Mouse (Mus musculus): Measurements from ENCODE around the gene Trak2. TPM values are rescaled to one million over a fixed set of nuclear protein-coding genes. Genes with fewer than 3 reads are reported as not detected.
"Not testable (repeated sequence)": the region's sequence is repeated elsewhere in the genome, so short reads cannot be mapped to it uniquely, and the experiment has no call there.

Trak2 gene
- polyA plus RNA-seq, 1 experiment from 2014 or later = 20.4 TPM

- no peak overlapping the region for H3K4me3 ChIP-seq
- peaks cover 6% of the 10 kb centered on the region for H3K4me1 ChIP-seq
- no peak overlapping the region for H3K9ac ChIP-seq (replicated peaks)
- H3K27ac ChIP-seq (replicated peaks) = no peak overlapping the region
- H3K36me3 ChIP-seq = no peaks in the 10 kb centered on the region
- no peaks in the 10 kb centered on the region for H3K9me3 ChIP-seq
- H3K4me2 ChIP-seq (replicated peaks) = no peak overlapping the region
- ATAC-seq (ENCODE audit: low FRiP score, low read depth) = no peak
- no peaks in the 10 kb centered on the region for H3K27me3 ChIP-seq
Measured at GRCm38 (mm10) chr1:58962865-58963264, 10.4 kb downstream of the Trak2 start.

GRCm38 (mm10) chr1:58962418-58962817, 10.8 kb downstream of the Trak2 start:
- Histone ChIP-seq H3K4me1 (peaks cover 6% of the 10 kb centered on the region), H3K36me3 (no peaks in the 10 kb centered on the region), H3K4me3 (no peak overlapping the region), H3K9ac (replicated peaks) (no peak overlapping the region), H3K9me3 (no peaks in the 10 kb centered on the region), H3K27ac (replicated peaks) (no peak overlapping the region), H3K4me2 (replicated peaks) (no peak overlapping the region), H3K27me3 (no peaks in the 10 kb centered on the region)
- 95% methylated on average over 5 of the region's 5 CpGs for WGBS
- ATAC-seq (ENCODE audit: low FRiP score, low read depth) = no peak

- Histone ChIP-seq H3K9me3 (no peaks in the 10 kb centered on the region), H3K27ac (replicated peaks) (no peak overlapping the region)
- ATAC-seq (ENCODE audit: low FRiP score, low read depth) = no peak
Measured at GRCm38 (mm10) chr1:58961152-58961893, 11.9 kb downstream of the Trak2 start.

GRCm38 (mm10) chr1:58959682-58960081, 13.5 kb downstream of the Trak2 start:
- Histone ChIP-seq H3K27ac (replicated peaks) (no peak overlapping the region), H3K4me3 (no peak overlapping the region), H3K9me3 (no peaks in the 10 kb centered on the region), H3K36me3 (no peaks in the 10 kb centered on the region), H3K9ac (replicated peaks) (no peak overlapping the region), H3K4me1 (peaks cover 6% of the 10 kb centered on the region), H3K4me2 (replicated peaks) (no peak overlapping the region), H3K27me3 (no peaks in the 10 kb centered on the region)
- 74% methylated on average over 2 of the region's 2 CpGs for WGBS
- ATAC-seq (ENCODE audit: low FRiP score, low read depth) = no peak

More at GRCm38 (mm10) chr1:58961152-58961893, 11.9 kb downstream of the Trak2 start:
- Histone ChIP-seq H3K27me3 (no peaks in the 10 kb centered on the region), H3K36me3 (no peaks in the 10 kb centered on the region), H3K4me2 (replicated peaks) (no peak overlapping the region), H3K4me1 (peaks cover 6% of the 10 kb centered on the region), H3K4me3 (no peak overlapping the region), H3K9ac (replicated peaks) (no peak overlapping the region)
- 56% methylated on average over 12 of the region's 12 CpGs for WGBS

GRCm38 (mm10) chr1:58958789-58959526, 14.3 kb downstream of the Trak2 start:
- H3K4me3 ChIP-seq; H3K9ac ChIP-seq (replicated peaks); H3K9me3 ChIP-seq; H3K36me3 ChIP-seq; H3K27me3 ChIP-seq; H3K4me1 ChIP-seq; H3K4me2 ChIP-seq (replicated peaks): not testable (repeated sequence)
- 79% methylated on average over 16 of the region's 16 CpGs for WGBS
- H3K27ac ChIP-seq (replicated peaks) = 0 out of 2 replicates have a peak overlapping the region, but pooled peaks have one; percentile 25
- peak; percentile 52; the same call in 1 of the 2 replicates for ATAC-seq (ENCODE audit: low FRiP score, low read depth)

GRCm38 (mm10) chr1:58957931-58958330, 15.3 kb downstream of the Trak2 start:
- no peaks in the 10 kb centered on the region for H3K36me3 ChIP-seq
- H3K27me3 ChIP-seq = no peaks in the 10 kb centered on the region
- no peak overlapping the region for H3K4me2 ChIP-seq (replicated peaks)
- WGBS = 42% methylated on average over 2 of the region's 2 CpGs
- ATAC-seq (ENCODE audit: low FRiP score, low read depth) = no peak
- H3K27ac ChIP-seq (replicated peaks) = no peak overlapping the region
- H3K9ac ChIP-seq (replicated peaks) = no peak overlapping the region
- H3K4me1 ChIP-seq = peaks cover 6% of the 10 kb centered on the region
- no peak overlapping the region for H3K4me3 ChIP-seq
- no peaks in the 10 kb centered on the region for H3K9me3 ChIP-seq

GRCm38 (mm10) chr1:58956229-58956628, 17.0 kb downstream of the Trak2 start:
- H3K9ac ChIP-seq (replicated peaks) = no peak overlapping the region
- H3K36me3 ChIP-seq = no peaks in the 10 kb centered on the region
- H3K4me3 ChIP-seq = no peak overlapping the region
- no peak overlapping the region for H3K4me2 ChIP-seq (replicated peaks)
- H3K27ac ChIP-seq (replicated peaks) = no peak overlapping the region
- peaks cover 5% of the 10 kb centered on the region for H3K4me1 ChIP-seq
- no peaks in the 10 kb centered on the region for H3K9me3 ChIP-seq
- ATAC-seq (ENCODE audit: low FRiP score, low read depth) = no peak
- 80% methylated on average over 9 of the region's 9 CpGs for WGBS
- H3K27me3 ChIP-seq = no peaks in the 10 kb centered on the region

- H3K9me3 ChIP-seq = no peaks in the 10 kb centered on the region
- H3K9ac ChIP-seq (replicated peaks) = no peak overlapping the region
- ATAC-seq (ENCODE audit: low FRiP score, low read depth) = no peak
- H3K4me3 ChIP-seq = no peak overlapping the region
- H3K27me3 ChIP-seq = no peaks in the 10 kb centered on the region
- WGBS = 89% methylated on average over 3 of the region's 3 CpGs
- no peak overlapping the region for H3K4me2 ChIP-seq (replicated peaks)
- no peaks in the 10 kb centered on the region for H3K36me3 ChIP-seq
- H3K27ac ChIP-seq (replicated peaks) = no peak overlapping the region
- H3K4me1 ChIP-seq = peaks cover 5% of the 10 kb centered on the region
Measured at GRCm38 (mm10) chr1:58955716-58956115, 17.5 kb downstream of the Trak2 start.

GRCm38 (mm10) chr1:58954578-58955410, 18.4 kb downstream of the Trak2 start:
- 80% methylated on average over 8 of the region's 8 CpGs for WGBS
- H3K27me3 ChIP-seq = no peaks in the 10 kb centered on the region
- no peak overlapping the region for H3K27ac ChIP-seq (replicated peaks)
- no peak for ATAC-seq (ENCODE audit: low FRiP score, low read depth)
- no peak overlapping the region for H3K9ac ChIP-seq (replicated peaks)
- no peak overlapping the region for H3K4me3 ChIP-seq
- no peaks in the 10 kb centered on the region for H3K9me3 ChIP-seq
- no peaks in the 10 kb centered on the region for H3K36me3 ChIP-seq
- H3K4me2 ChIP-seq (replicated peaks) = no peak overlapping the region
- peaks cover 5% of the 10 kb centered on the region for H3K4me1 ChIP-seq

- 93% methylated on average over 9 of the region's 9 CpGs for WGBS
- Histone ChIP-seq H3K9ac (replicated peaks) (no peak overlapping the region), H3K4me1 (peaks cover 5% of the 10 kb centered on the region), H3K27me3 (no peaks in the 10 kb centered on the region), H3K4me2 (replicated peaks) (no peak overlapping the region), H3K9me3 (no peaks in the 10 kb centered on the region), H3K27ac (replicated peaks) (no peak overlapping the region), H3K4me3 (no peak overlapping the region), H3K36me3 (no peaks in the 10 kb centered on the region)
- ATAC-seq (ENCODE audit: low FRiP score, low read depth) = no peak
Measured at GRCm38 (mm10) chr1:58953686-58954434, 19.4 kb downstream of the Trak2 start.

- Histone ChIP-seq H3K27me3 (no peaks in the 10 kb centered on the region), H3K27ac (replicated peaks) (no peak overlapping the region), H3K4me3 (no peak overlapping the region), H3K4me2 (replicated peaks) (no peak overlapping the region), H3K9me3 (no peaks in the 10 kb centered on the region), H3K4me1 (peaks cover 4% of the 10 kb centered on the region; the same call in 1 of the 2 replicates), H3K9ac (replicated peaks) (no peak overlapping the region), H3K36me3 (no peaks in the 10 kb centered on the region)
- no peak for ATAC-seq (ENCODE audit: low FRiP score, low read depth)
- 59% methylated on average over 4 of the region's 4 CpGs for WGBS
Measured at GRCm38 (mm10) chr1:58952997-58953396, 20.2 kb downstream of the Trak2 start.
